Mouse (Mus musculus) B cell, adult 2 months (primary cell): ENCODE results near the gene 1700025G04Rik.

Experiments used
- DNase-seq, 2 experiments: peaks; one replicate each; pipeline ENCODE4 v3.0.0; 2022

The 1700025G04Rik gene

GRCm38 (mm10) chr1:151955866-151956265 is 134.1 kb downstream of the 1700025G04Rik start:
- no peak for DNase-seq

- no peak for DNase-seq
Measured at GRCm38 (mm10) chr1:151953563-151953962, 136.4 kb downstream of the 1700025G04Rik start.

GRCm38 (mm10) chr1:151948065-151948464 is 141.9 kb downstream of the 1700025G04Rik start:
- DNase-seq, result no peak

- DNase-seq, result no peak
Measured at GRCm38 (mm10) chr1:151947571-151947970, 142.4 kb downstream of the 1700025G04Rik start.

GRCm38 (mm10) chr1:151944457-151945223 is 145.3 kb downstream of the 1700025G04Rik start:
- DNase-seq, result no peak

GRCm38 (mm10) chr1:151943681-151944237 is 146.2 kb downstream of the 1700025G04Rik start:
- DNase-seq, result no peak

GRCm38 (mm10) chr1:151942972-151943654 is 146.8 kb downstream of the 1700025G04Rik start:
- no peak for DNase-seq

- DNase-seq, result no peak
Measured at GRCm38 (mm10) chr1:151939987-151940386, 149.9 kb downstream of the 1700025G04Rik start.

- no peak for DNase-seq
Measured at GRCm38 (mm10) chr1:151939510-151939909, 150.4 kb downstream of the 1700025G04Rik start.

GRCm38 (mm10) chr1:151933605-151934004 is 156.3 kb downstream of the 1700025G04Rik start:
- no peak for DNase-seq

GRCm38 (mm10) chr1:151926826-151927225 is 163.1 kb downstream of the 1700025G04Rik start:
- no peak for DNase-seq

- no peak for DNase-seq
Measured at GRCm38 (mm10) chr1:151926141-151926540, 163.8 kb downstream of the 1700025G04Rik start.

GRCm38 (mm10) chr1:151925738-151926137 is 164.2 kb downstream of the 1700025G04Rik start:
- DNase-seq, result no peak

- no peak for DNase-seq
Measured at GRCm38 (mm10) chr1:151918806-151919357, 171.0 kb downstream of the 1700025G04Rik start.

GRCm38 (mm10) chr1:151917736-151918135 is 172.2 kb downstream of the 1700025G04Rik start:
- DNase-seq, result no peak

GRCm38 (mm10) chr1:151914494-151914893 is 175.4 kb downstream of the 1700025G04Rik start:
- no peak for DNase-seq

- DNase-seq, result no peak
Measured at GRCm38 (mm10) chr1:151907014-151907413, 182.9 kb downstream of the 1700025G04Rik start.

GRCm38 (mm10) chr1:151900706-151901360 is 189.1 kb downstream of the 1700025G04Rik start:
- DNase-seq, result no peak

- DNase-seq, result no peak
Measured at GRCm38 (mm10) chr1:151899964-151900363, 190.0 kb downstream of the 1700025G04Rik start.

GRCm38 (mm10) chr1:151895406-151895805 is 194.5 kb downstream of the 1700025G04Rik start:
- DNase-seq, result no peak

GRCm38 (mm10) chr1:151893976-151894375 is 195.9 kb downstream of the 1700025G04Rik start:
- no peak for DNase-seq

- no peak for DNase-seq
Measured at GRCm38 (mm10) chr1:151892008-151892407, 197.9 kb downstream of the 1700025G04Rik start.

- DNase-seq, result no peak
Measured at GRCm38 (mm10) chr1:151891194-151891593, 198.7 kb downstream of the 1700025G04Rik start.
